Mouse (Mus musculus) G1E (cell line): ENCODE data around the gene Hsd17b12.

ENCODE experiments used
- CTCF ChIP-seq: IDR thresholded peaks from 2 replicates; pipeline ENCODE4 v1.5.1; 2012; ENCODE audit warnings: low read depth, low read length, inconsistent platforms, mixed read lengths
- GATA1 ChIP-seq: IDR thresholded peaks from 2 replicates; pipeline ENCODE4 v1.6.1; 2012; ENCODE audit warnings: borderline replicate concordance, low read length, inconsistent platforms, mixed read lengths
- GATA2 ChIP-seq: IDR thresholded peaks from 2 replicates; pipeline ENCODE4 v1.6.1; 2012; ENCODE audit warnings: low read depth, low read length, inconsistent platforms, borderline replicate concordance
- TAL1 ChIP-seq: conservative IDR thresholded peaks from 2 replicates; pipeline ENCODE4 v1.6.1; 2012; ENCODE audit warnings: low read depth, low read length, inconsistent platforms, mixed read lengths

- TF ChIP-seq CTCF (peak; percentile 61; the same call in 1 of the 2 replicates), GATA2 (no peak), GATA1 (no peak), TAL1 (no peak)
Observed at GRCm38 (mm10) chr2:94035428-94036331, 122.1 kb downstream of the Hsd17b12 start.
